Mouse (Mus musculus): ENCODE results near the gene Pi16.
A peak's percentile ranks its signal among the peaks of the same experiment; 100 is the strongest.

The Pi16 gene

DNA sequence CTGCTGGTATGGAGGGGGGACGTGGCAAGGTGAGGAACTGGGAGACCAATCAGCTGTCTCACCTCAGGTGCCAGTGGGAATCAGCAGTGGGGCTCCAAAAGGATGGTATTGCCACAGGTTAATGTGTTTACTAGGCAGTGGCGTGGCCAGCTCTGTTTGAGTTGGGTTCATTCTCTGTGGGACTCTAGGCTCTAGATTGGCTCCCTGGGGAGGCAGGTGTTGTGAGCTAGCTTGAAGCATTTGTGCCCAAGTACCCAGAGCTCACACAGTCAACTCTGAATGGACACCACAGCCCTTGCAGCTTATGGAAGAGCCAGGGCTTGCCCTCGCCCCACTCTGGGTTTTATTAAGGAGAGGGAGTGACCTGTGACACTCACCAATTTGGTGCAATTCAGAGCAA is 13.6 kb upstream of the Pi16 start:
- no peak for ATAC-seq (ENCODE audit: low TSS enrichment)

DNA sequence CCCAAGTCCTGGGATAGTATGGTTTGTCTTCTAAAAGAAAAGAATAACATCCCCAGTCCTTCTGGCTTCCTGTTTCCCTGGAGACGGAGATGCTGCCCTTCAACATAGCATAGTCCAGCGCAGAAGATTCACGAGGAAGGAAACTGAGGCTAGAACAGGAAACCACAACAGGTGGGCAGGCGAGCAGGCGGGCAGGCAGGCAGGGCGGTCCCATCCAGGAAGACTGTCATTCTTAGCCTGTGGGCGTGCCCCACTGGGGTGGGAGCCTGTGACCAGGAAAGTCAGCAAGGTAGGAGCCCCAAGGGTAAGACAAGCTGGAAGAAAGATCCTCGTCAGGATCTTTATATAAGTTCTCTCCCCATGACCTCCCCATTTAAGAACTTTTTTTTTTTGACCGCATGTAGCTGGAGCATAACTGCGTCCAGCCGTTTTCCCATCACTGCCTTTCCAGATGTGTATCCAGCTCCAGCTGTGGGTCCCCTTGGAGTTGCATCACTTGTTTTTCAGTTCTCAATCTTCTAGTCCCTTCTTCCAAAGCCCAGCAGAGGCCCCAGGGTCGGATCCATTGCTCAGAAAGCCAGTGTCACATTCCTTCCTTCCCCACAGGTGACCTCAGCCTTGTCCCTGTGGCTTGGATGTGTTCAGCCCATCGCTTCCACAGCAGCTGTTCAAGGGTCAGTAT is 13.0 kb upstream of the Pi16 start:
- no peak for ATAC-seq (ENCODE audit: low TSS enrichment)

DNA sequence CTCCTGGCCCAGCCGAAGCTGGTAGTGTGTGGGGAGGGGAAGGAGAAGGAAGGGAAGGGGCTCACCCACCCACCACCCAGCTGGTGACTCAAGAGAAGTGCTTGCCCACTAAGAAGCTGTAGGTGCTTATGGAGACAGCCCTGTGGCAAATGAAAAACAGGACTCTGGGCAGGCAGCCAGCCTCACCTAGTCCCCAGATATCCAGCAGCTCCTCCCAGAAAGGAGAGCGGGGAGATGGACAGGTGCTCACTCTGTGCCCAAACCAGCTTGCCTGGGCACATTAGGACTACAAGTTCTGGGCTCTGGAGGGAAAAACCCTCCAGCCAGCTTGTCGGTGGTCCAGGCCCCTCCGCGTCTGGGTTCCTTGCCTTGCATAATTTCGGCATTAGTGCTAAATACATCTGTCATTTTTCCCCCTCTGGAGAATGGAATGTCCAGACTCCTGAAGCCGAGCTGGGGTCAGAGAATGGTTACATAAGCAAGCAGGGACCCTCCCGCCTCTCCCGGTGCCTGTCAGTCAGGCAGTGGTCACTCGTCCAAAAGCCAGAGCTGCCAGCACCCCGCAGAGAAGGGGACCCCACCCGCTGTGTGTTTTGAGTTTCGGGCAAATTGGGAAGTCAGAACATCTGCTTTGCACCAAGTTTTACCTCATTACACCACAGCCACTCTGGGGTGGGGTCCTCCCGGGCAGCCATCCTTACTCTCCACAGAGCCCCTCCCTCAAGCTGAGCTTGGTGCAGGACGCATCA is 12.2 kb upstream of the Pi16 start:
- no peak for ATAC-seq (ENCODE audit: low TSS enrichment)

DNA sequence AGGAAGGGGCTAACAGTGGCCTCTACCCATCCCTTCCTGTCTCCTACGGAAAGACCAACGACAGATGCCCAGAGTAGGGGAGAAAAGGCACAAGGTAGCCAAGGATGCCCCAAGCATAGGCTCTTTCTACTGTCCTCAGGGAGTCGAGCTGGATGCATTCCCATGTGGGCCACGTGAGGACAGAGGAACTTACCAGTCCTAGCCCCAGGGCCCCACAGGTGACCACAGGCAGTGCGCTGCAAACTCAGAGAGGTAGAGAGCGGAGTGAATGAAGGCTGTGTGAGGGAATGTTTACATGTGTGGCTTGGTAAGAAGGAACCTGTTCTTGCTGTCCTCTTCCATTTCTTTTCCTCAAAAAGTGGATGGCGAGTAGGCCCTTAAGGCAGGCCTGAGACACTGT is 11.6 kb upstream of the Pi16 start:
- ATAC-seq (ENCODE audit: low TSS enrichment) = no peak

DNA sequence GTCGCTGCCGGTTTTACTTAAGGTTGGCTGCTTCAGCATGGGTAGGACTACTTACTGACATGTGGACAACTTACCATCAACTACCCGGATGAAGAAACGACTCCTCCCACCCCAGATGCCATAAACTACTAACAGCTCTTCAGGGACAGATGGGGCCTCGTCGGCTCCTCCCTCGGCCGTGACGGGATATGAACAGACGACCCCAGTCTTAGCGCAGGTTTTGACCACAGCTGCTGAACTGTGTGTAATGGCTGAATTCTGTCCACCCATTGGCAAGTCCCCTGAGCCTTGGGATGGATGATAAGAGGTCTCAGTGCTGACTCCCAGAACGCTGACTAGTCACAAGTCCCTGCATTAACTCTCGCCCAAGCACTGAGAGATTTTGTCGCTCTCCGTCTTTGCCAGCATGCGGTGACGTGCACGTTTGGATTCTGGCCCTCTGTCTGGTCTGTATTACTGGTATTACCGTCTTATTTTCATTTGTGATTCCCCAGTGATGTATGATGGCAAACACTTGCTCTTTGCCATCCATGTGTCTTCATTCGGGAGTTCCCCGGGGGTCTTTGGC is 7.3 kb upstream of the Pi16 start:
- ATAC-seq (ENCODE audit: low TSS enrichment) = no peak

DNA sequence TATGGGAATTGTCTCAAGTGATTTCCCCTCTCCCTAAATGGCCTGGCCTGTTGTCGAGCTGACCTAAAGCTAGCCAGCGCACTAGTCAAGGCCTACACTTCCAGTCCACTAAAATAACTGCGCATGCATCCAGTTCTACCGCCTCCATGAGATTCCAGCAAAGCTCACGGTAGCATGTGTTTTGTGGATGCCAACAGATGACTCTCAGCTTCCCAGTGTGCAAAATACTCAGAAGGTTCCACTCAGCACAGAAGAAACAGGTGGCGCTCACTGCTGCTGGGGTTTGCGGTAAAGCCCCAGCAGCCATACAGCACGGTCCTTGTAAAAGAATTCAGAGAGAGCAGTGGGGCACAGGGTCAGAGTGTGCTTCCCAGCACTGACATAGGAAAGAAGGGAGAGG is 5.9 kb upstream of the Pi16 start:
- peak; percentile 87 for ATAC-seq (ENCODE audit: low TSS enrichment)

DNA sequence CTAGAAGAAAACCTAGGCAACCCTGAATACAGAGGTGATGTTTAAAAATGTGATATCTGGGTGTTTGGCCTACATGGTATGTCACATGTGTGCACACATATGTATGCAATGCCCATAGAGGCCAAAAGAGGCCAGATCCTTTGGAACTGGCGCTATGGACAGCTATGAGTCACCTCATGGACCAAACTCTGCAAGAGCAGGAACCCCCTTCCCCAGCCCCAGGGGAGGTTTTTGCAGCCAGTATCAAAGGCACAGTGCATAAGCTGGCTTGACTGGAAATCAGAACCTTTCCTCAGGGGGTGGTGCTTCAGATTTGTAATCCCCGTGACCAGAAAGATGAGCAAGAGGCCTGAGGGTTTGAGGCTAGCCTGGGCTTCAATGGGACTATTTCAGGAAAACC is 5.4 kb upstream of the Pi16 start:
- ATAC-seq (ENCODE audit: low TSS enrichment) = no peak

DNA sequence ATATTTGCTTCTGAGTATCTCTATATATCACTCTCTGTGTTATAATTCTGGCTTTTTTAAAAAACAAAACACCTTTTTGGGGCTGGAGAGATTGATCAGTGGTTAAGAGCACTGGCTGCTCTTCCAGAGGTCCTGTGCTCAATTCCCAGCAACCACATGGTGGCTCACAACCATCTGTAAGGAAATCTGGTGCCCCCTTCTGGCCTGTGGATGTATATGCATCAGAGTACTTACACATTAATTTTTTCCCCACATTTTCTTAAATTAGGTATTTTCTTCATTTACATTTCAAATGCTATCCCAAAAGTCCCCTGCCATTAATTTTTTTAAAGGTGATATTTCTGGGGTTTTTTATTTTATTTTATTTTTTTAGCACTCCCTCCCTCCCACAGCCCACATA is 4.2 kb upstream of the Pi16 start:
- no peak for ATAC-seq (ENCODE audit: low TSS enrichment)

DNA sequence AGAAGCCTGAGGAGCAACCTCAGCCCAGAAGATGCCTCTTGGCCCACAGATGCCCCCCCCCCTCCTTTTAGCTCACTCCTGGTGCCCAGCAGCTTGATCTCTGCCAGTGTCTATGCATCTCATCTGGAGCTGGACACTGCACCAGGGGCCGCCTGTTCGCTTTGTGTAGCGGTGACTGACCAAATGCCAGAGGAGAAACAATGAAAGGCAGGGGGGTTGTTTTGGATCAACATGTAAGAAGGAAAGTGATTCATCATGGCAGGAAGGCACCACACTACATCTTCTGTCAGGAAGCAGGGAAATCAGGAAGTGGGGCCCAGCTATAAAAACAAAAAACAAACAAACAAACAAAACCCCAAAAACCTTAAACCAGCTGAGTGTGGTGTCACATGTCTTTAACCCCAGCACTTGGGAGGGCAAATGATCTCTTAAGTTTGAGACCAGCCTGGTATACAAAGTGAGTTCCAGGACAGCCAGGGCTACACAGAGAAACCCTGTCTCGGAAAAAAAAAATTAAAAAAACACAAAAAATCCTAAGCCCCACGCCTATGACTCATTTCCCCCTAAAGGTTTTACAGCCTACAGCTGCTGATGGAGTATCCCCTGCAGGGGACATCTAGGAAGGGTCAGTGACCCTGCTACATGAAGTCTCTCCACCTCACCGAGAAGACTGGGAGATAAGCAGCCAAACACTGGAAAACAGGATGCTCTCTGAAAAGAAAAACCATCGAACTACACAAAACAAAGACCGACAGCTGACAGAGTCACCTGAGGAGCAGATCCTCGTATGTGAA is 1.6 kb upstream of the Pi16 start:
- ATAC-seq (ENCODE audit: low TSS enrichment) = no peak

DNA sequence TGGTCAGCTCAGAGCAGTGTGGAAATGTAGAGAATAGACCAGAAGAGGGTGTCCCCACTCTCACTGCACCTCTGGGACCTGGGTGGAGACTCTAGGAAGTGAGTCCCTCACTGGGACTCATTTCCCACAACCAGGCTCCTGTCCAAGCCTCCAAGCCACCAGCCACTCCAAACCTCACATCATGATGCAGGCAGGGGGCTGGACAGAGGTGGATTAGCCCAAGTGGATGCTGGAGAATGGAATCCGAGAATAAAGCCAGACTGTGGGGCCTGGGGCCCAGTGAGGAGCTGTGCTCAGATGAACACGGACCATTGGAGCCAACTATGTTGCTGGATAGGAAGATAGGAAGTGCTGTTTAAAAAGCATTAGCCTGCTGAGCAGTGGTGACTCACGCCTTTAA is 589 bp upstream of the Pi16 start:
- ATAC-seq (ENCODE audit: low TSS enrichment) = no peak

DNA sequence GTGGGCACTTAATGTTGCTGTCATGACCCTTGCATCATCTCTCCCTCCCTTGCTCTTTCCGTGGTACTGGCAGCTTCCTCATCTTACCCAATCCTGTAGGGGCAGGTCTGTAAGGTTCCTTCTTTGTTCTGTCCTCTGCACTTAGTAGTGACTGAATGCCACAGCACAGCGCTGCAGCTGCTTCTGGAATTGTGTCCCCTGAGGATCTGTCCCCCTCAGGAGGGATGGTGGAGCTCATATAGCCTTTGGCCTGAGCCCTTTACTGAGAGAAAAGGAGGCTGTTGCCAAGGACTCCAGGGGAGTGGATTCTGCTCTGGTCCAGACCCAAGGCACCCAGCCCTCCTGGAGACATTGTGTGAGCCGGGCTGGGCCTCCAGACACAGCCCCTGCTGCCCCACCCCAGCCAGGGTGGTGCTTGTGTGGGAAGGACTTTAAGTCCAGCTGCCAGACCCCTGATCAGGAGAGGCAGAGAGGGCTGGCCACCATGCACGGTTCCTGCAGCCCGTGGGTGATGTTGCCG is 1.3 kb downstream of the Pi16 start:
- no peak for ATAC-seq (ENCODE audit: low TSS enrichment)

DNA sequence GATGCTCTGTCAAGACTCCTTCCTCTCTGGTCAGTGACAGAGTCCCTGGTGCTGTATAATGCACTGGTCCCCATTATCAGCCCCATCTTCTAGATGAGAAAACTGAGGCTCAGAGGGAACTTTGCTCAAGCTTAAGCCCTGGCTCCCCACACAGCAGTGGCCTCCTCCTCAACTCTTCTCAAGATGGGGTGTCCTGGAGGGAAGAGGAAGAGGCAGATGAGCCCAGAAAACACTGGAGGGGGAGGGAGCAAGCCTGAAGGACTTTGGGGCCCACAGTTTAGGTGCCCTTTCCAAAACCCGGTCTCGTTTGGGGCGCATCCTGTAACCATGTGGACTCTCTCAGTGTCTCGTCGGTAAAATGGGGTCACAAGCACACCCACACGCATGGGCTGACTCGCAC is 2.0 kb downstream of the Pi16 start:
- no peak for ATAC-seq (ENCODE audit: low TSS enrichment)

DNA sequence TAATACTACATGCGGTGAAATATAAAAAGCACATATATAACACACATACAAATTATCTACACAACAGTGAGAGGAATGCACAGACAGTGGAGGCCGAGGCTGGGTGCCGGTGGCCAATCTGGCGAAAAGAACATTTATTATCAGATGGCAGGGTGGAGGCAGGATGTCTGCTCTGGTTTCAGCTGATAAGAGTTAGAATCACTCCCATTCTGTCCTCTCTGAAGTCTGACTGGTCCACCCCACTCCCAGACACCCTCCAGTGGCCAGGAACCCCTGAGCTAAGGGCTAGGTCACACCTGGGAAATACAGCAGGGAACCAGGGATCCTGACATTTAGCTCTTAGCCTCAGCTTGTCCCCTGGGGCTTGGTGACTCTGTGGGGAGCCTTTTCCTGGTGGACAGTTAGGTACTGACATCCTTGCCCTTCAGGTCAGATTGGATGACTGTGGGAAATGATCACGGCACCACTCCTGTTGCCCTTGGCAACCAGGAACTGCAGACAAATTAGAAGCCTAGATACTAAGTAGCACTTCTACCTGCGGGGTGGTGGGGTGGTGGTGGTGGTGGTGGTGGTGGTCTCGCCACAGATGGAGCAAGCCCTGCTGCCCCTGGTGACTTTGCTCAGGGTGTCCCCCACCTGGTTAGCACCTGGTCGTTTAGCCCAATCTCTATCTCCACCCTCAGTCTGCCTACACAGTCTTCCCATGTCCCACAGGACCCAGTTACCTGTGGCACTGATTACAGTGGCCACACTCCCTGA is 2.6 kb downstream of the Pi16 start:
- ATAC-seq (ENCODE audit: low TSS enrichment) = no peak

DNA sequence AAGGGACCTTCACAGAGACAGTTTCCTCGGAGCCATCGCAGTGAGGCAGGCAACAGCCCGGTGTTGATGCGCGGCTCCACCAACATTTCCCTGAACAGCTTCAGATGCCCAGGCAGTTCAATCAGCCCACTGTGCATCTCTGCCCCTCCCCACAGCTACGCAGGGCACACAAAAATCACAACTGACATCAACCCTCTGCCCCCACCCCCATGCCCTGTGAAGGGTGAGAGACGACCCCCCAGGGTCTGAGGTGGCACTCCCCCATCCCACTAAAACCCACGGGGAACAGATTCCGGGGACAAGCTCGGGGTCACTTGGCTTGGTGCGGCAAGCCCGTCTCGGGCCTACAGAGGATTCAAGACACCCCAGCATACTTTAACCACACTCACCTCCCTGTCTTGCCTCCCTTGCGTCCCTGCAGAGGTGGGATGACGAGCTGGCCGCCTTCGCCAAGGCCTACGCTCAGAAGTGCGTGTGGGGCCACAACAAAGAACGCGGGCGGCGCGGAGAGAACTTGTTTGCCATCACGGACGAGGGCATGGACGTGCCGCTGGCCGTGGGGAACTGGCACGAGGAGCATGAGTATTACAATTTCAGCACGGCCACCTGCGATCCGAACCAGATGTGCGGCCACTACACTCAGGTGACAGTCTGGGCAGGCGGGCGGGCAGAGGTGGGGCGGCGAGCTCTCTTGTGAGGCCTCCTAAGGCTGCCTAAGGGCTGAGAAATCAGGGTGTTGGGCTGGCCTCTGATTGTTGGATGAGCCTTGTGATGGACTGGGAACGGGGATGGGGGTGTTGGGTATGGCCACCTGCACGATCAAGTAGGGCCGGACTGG is 4.5 kb downstream of the Pi16 start:
- ATAC-seq (ENCODE audit: low TSS enrichment) = no peak

DNA sequence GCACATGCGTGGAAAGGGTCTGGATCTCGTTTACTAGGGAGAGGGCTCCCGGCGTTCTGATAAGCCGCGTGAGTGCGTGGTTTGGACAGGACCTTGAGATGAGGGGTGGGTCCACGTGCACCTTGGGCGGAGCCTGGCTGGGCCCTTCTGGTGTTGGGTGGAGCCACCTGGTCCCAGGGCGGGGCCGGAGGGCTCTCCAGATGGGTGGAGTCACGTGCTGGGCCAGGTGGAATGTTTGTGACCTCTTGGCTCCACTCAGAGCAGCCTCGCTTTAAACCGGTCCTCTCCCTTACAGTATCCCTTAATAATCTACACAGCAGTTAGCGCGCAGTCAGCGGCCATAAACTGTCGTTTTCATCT is 5.1 kb downstream of the Pi16 start:
- ATAC-seq (ENCODE audit: low TSS enrichment) = no peak

DNA sequence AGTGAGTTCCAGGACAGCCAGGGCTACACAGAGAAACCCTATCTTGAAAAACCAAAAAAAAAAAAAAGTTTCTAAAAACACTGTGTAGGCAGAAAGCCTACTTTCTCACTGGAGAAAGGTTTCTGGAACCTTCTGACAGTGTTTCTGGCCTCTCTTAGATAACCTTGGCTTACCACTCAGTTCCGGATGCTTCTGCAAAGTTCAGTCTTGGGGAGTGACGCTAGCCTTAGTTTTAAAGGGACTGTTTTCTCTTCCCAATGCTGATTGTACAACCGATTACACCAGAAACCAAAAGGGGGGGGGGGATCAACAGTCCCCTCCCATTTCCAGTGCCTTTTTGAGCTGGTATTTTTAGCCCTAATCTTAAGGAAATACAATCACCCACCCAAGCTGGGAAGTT is 6.1 kb downstream of the Pi16 start:
- ATAC-seq (ENCODE audit: low TSS enrichment) = no peak

DNA sequence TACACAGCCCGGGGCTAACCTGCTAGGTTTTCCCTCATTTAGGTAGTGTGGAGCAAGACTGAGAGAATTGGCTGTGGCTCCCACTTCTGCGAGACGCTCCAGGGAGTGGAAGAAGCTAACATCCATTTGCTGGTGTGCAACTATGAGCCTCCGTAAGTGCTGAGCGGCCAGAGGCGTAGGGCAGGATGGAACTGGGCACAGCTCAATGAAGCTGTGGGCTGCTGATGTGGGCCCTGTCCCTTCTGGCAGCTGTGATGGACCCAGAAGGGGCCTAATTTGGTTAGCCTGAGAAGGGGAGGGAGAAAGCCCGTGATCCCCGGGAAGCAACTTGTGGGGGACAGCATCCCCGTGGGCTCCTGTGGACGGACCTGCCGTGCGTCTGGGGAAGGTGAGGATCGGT is 8.4 kb downstream of the Pi16 start:
- no peak for ATAC-seq (ENCODE audit: low TSS enrichment)

DNA sequence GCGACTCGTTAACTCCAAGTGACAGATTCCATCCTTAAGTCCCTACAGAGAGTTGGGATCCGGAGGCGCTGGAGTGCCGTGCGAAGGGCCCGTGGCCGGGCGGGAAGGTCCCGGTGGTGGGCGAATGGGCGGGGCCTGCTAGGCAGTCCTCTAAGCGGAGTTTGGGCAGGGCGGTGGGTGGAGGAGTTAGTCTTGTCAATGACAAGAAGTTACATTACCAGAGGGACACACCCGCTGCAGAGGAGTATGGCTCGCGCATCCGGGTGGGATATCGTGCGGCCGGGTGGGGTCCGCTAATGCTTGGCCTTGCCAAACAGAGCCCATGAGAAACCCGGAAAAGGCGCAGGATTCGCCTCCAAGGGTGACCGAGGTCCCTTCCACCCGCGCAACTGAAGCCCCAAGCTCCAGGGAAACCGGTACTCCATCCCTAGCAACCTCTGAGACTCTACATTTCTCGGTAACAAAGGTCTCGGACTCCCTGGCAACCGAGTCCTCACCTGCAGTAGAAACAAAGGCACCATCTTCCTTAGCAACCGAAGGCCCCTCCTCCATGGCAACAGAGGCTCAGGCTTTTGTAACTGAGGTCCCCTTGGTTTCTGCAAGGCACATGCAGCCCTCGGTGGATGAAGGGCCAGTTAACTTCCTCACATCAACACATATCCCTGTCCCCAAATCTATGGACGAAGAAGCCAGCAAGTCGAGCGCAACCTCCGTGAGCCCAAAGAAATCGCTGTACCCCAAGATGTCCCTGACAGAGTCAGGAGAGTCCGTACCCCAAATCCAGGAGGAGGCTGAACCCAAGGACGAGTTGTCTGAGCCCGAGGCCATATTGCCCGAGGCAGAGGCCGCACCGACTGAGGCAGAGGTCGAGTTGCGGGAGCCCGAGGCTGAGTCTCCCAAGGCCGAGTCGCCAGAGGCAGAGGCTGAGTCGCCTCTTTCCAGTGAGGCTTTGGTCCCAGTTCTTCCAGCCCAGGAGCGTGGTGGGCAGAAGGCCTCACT is 9.3 kb downstream of the Pi16 start:
- no peak for ATAC-seq (ENCODE audit: low TSS enrichment)

DNA sequence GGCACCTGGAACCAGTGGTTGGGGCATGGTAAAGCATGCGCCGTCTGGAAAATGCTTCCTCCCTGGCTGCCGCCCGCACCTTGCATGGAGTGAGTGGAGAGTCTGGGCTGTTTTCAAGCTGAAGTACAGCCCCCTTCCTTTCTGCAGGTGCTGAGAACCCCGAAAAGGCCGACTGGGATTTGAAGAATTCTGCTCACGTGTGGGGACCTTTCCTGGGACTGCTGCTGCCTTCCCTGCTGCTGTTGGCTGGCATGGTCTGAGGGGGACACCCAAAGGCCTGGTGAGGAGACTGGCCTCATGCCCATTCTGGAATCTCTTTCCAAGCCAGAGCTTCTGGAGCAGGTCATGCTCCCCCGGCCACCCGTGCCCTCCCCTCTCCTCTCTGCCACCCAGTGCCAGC is 10.2 kb downstream of the Pi16 start:
- no peak for ATAC-seq (ENCODE audit: low TSS enrichment)

DNA sequence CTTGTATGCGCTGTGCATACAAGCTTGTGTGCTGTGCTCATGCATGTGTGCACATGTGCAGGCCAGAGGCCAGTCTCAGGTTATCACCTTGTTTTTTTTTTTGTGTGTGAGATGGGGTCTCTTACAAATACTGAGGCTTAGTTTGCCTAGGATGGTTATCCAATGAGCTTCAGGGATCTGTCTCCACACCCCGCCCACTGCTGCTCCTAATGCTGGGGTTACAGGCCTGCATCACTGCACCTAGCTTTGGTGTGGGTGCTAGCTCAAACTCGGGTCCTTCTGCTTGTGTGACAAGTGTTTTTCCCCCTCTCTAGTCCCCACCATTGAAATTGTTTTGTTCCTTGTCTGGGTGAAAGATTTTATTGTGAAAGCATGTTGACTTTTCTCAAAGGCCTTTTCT is 12.7 kb downstream of the Pi16 start:
- ATAC-seq (ENCODE audit: low TSS enrichment) = no peak

Data from frontal cortex, adult (tissue).